Mouse (Mus musculus): ENCODE results near the gene Pgbd1.

- TF ChIP-seq CTCF (IDR thresholded peaks at IDR 0.05 in 2 of 3, conservative IDR thresholded peaks at IDR 0.05 in 1 of 3; ENCODE audit: control insufficient read depth in 1 of 3, insufficient read depth in 1 of 3, low read depth in 2 of 3, low read length in 3 of 3, poor library complexity in 1 of 3, severe bottlenecking in 1 of 3) (no peak), ZNF384 (IDR thresholded peaks at IDR 0.05; ENCODE audit: low read depth, low read length) (no peak), MAZ (IDR thresholded peaks at IDR 0.05; ENCODE audit: low read depth, low read length) (no peak), POLR2AphosphoS2 (IDR thresholded peaks at IDR 0.05; ENCODE audit: low read length) (no peak), MAX (IDR thresholded peaks at IDR 0.05; ENCODE audit: low read length) (no peak), GABPA (IDR thresholded peaks at IDR 0.05; ENCODE audit: low read depth, low read length) (no peak), ETS1 (IDR thresholded peaks at IDR 0.05; ENCODE audit: low read depth, low read length) (no peak)
Observed at GRCm38 (mm10) chr13:21417298-21418010, 23.4 kb downstream of the Pgbd1 start.
